Mouse (Mus musculus) E14TG2a.4 (cell line): ENCODE measurements at regions not wholly inside any gene's neighbourhood (a gene's known extent, or its start where the extent isn't known, plus 50 kb on each side); places are given as distances from the start of the nearest gene placed in this dataset.
A peak's percentile ranks its signal among the peaks of the same experiment; 100 is the strongest.

Experiments
- H3K27me3 ChIP-seq: 2 replicates; pipeline ENCODE4 v1.6.1; 2014; ENCODE audit warnings: low read length, control low read depth; ENCODE audit not compliant: insufficient read depth
- H3K36me3 ChIP-seq: 2 replicates; pipeline ENCODE4 v1.6.1; 2014; ENCODE audit warnings: low read length, control low read depth; ENCODE audit not compliant: insufficient read depth
- H3K4me1 ChIP-seq: replicated peaks from 2 replicates; pipeline ENCODE4 v1.6.1; 2014; ENCODE audit warnings: low read depth, low read length, control low read depth
- H3K4me3 ChIP-seq: replicated peaks from 2 replicates; pipeline ENCODE4 v1.5.1; 2014; ENCODE audit warnings: mild to moderate bottlenecking, low read length
- H3K9me3 ChIP-seq: 2 replicates; pipeline ENCODE4 v1.6.1; 2014; ENCODE audit warnings: low read length, control low read depth
- CTCF ChIP-seq: conservative IDR thresholded peaks from 2 replicates; pipeline ENCODE4 v1.5.1; 2014; ENCODE audit warnings: low read length
- NANOG ChIP-seq: IDR thresholded peaks from 2 replicates; pipeline ENCODE4 v1.6.1; 2014; ENCODE audit warnings: borderline replicate concordance, low read length, mixed read lengths
- POU5F1 ChIP-seq: IDR thresholded peaks from 2 replicates; pipeline ENCODE4 v1.6.1; 2014; ENCODE audit warnings: low read length, borderline replicate concordance

GRCm38 (mm10) chr4:29123697-29124377 is 310.9 kb downstream of the Epha7 start:
- H3K4me1 ChIP-seq = 0 out of 2 replicates have a peak, but pooled peaks cover 4% of the 10 kb centered on the region
- no peaks in the 10 kb centered on the region for H3K36me3 ChIP-seq
- H3K27me3 ChIP-seq = no peaks in the 10 kb centered on the region
- no peak overlapping the region for H3K4me3 ChIP-seq
- H3K9me3 ChIP-seq = no peaks in the 10 kb centered on the region
- no peak for TF ChIP-seq POU5F1
- TF ChIP-seq CTCF = no peak
- no peak for TF ChIP-seq NANOG

DNA sequence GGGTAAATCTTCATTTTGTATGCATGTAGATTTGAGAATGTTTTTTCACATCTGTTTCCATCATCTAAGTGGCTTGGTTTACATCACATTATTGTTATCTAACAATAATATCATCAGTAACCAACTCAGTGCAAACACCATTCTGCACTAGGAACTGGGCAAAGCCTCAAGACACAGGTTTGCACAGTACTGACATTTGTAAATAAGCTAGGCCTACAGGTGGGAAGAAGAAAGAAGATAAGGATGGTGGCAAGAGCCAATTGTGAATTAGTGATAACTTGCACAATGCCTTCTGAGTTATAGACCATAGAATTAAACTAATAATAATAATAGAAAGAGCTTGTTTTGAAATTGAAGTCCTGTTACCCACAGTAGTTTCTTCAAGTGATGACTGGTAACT is 317.6 kb downstream of the Epha7 start:
- no peak overlapping the region for H3K4me3 ChIP-seq
- peaks cover 6% of the 10 kb centered on the region for H3K4me1 ChIP-seq
- H3K36me3 ChIP-seq = no peaks in the 10 kb centered on the region
- H3K27me3 ChIP-seq = no peaks in the 10 kb centered on the region
- H3K9me3 ChIP-seq = no peaks in the 10 kb centered on the region
- TF ChIP-seq POU5F1 (no peak), CTCF (no peak), NANOG (no peak)

GRCm38 (mm10) chr4:29133404-29134307 is 320.7 kb downstream of the Epha7 start:
- Histone ChIP-seq H3K36me3 (no peaks in the 10 kb centered on the region), H3K4me1 (peaks cover 13% of the 10 kb centered on the region), H3K9me3 (no peaks in the 10 kb centered on the region), H3K27me3 (no peaks in the 10 kb centered on the region), H3K4me3 (no peak overlapping the region)
- no peak for TF ChIP-seq CTCF
- no peak for TF ChIP-seq NANOG
- no peak for TF ChIP-seq POU5F1

GRCm38 (mm10) chr4:29135685-29136385 is 322.9 kb downstream of the Epha7 start:
- no peaks in the 10 kb centered on the region for H3K36me3 ChIP-seq
- no peaks in the 10 kb centered on the region for H3K27me3 ChIP-seq
- no peak overlapping the region for H3K4me3 ChIP-seq
- no peaks in the 10 kb centered on the region for H3K9me3 ChIP-seq
- TF ChIP-seq NANOG (no peak), CTCF (no peak), POU5F1 (no peak)
- H3K4me1 ChIP-seq = peaks cover 16% of the 10 kb centered on the region

DNA sequence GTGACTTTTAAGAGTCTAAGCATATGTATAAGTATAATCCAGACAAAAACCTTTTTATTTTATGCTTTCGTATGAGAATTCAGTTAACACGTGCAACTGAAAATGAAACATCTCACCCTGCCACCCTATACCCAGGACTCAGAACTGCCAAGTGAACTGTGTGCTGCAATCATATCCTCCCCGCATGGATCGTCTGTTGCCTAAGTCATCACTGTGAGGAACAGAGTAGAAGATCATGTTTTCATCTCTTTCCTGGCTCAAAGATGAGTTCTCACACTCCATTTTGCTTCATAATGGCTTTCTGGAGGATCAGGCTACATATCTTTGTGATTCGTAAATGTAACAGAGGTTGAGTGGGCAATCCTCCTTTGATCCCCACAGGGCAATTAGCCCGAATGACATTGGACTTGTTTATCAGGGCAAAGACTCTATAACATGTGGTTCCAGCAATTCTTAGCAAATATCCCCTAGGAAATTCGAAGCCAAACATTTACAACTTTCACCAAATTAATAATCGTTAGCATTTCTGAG is 325.9 kb downstream of the Epha7 start:
- Histone ChIP-seq H3K27me3 (no peaks in the 10 kb centered on the region), H3K36me3 (no peaks in the 10 kb centered on the region), H3K4me3 (no peak overlapping the region), H3K9me3 (no peaks in the 10 kb centered on the region), H3K4me1 (peaks cover 16% of the 10 kb centered on the region)
- TF ChIP-seq NANOG (peak; percentile 63; the same call in 1 of the 2 replicates), CTCF (no peak)

- peaks cover 4% of the 10 kb centered on the region; the same call in 1 of the 2 replicates for H3K4me1 ChIP-seq
- no peaks in the 10 kb centered on the region for H3K27me3 ChIP-seq
- no peak overlapping the region for H3K4me3 ChIP-seq
- TF ChIP-seq NANOG (no peak), CTCF (no peak), POU5F1 (no peak)
- H3K9me3 ChIP-seq = no peaks in the 10 kb centered on the region
- H3K36me3 ChIP-seq = no peaks in the 10 kb centered on the region
These were observed 330.5 kb downstream of the Epha7 start for GRCm38 (mm10) chr4:29143415-29143814.

DNA sequence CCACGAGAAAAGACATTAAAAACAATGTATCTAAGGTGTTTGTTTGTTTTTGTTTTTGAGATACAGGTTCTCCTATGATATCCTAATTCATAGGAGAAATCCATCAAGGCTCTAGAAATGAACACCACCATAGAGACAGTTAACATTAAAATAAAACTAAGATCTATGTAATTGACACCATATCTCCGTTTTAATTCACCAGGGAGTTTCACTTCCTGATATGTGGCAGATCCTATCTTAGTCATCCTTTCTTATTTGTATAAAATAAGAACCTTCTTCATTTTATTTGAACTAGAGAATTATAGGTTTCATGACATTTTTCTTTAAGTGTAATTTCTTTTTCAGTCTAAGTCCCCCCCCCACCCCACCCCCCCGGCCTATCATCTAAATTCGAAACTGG is 332.3 kb downstream of the Epha7 start:
- H3K27me3 ChIP-seq = no peaks in the 10 kb centered on the region
- H3K4me3 ChIP-seq = no peak overlapping the region
- TF ChIP-seq POU5F1 (no peak), NANOG (no peak), CTCF (no peak)
- no peaks in the 10 kb centered on the region for H3K9me3 ChIP-seq
- no peaks in the 10 kb centered on the region for H3K36me3 ChIP-seq
- H3K4me1 ChIP-seq = no peaks in the 10 kb centered on the region
